ENCODE assay signal across 8 mouse cellular contexts in genomic region chr5:88929392-88930094, GRCm38 (mm10). TPM values are rescaled to one million over a fixed set of nuclear protein-coding genes. Genes with fewer than 3 reads are reported as not detected.
DNase-seq lines count a peak whose midpoint lies in the region; ATAC-seq lines count a peak whose summit lies in the region.

No protein-coding gene starts in this region.

- H3K9ac ChIP-seq in midbrain, embryonic 13.5 days (replicated peaks): 0 out of 2 replicates have a peak overlapping the region, but pooled peaks have one; percentile 3
- no peak overlapping the region for H3K9ac ChIP-seq in stomach, embryonic 15.5 days

- intact Hi-C loops in left cerebral cortex, postnatal 14 days (cut with DNase I): loop anchor here (2.0 to 10.0 kb wide), 4 partner anchors 125 to 448 kb away; no protein-coding TSS in a partner anchor

- peak; percentile 86 for ATAC-seq in midbrain, embryonic 13.5 days
- ATAC-seq in stomach, embryonic 15.5 days (ENCODE audit: insufficient read depth, low FRiP score, low read depth): peak; percentile 28; the same call in 1 of the 2 replicates

- no peaks in the 10 kb centered on the region for H3K9me3 ChIP-seq in embryonic facial prominence, embryonic 10.5 days
- no peaks in the 10 kb centered on the region for H3K9me3 ChIP-seq in midbrain, embryonic 13.5 days
- H3K9me3 ChIP-seq in stomach, embryonic 15.5 days: no peaks in the 10 kb centered on the region

- peak; percentile 72 for DNase-seq in adrenal gland, adult 2 months
- peak; percentile 50 for DNase-seq in embryonic facial prominence, embryonic 10.5 days (ENCODE audit: low spot score)
- DNase-seq in heart, adult 11 months: peak; percentile 98
- DNase-seq in kidney, adult 11 months: peak; percentile 97
- DNase-seq in left cerebral cortex, postnatal 14 days (ENCODE audit: low spot score in 2 of 2): peak; percentile 73 to 91
- no peak for DNase-seq in spleen, postnatal 4 days (ENCODE audit: low spot score in 2 of 2)

- H3K4me2 ChIP-seq in midbrain, embryonic 13.5 days (replicated peaks): peak overlapping the region; percentile 27; the same call in 1 of the 2 replicates
- H3K4me2 ChIP-seq in stomach, embryonic 15.5 days: peak overlapping the region; percentile 32; the same call in 1 of the 2 replicates

- 46% methylated on average over 18 of the region's 18 CpGs for WGBS in embryonic facial prominence, embryonic 10.5 days
- 43% methylated on average over 18 of the region's 18 CpGs for WGBS in midbrain, embryonic 13.5 days
- 54% methylated on average over 18 of the region's 18 CpGs for WGBS in stomach, embryonic 15.5 days

- no peaks in the 10 kb centered on the region for H3K27me3 ChIP-seq in embryonic facial prominence, embryonic 10.5 days (replicated peaks; ENCODE audit: low read depth, poor library complexity, severe bottlenecking)
- no peaks in the 10 kb centered on the region for H3K27me3 ChIP-seq in midbrain, embryonic 13.5 days
- no peaks in the 10 kb centered on the region for H3K27me3 ChIP-seq in stomach, embryonic 15.5 days (replicated peaks)

- peak overlapping the region; percentile 48 for H3K27ac ChIP-seq in embryonic facial prominence, embryonic 10.5 days (replicated peaks)
- H3K27ac ChIP-seq in midbrain, embryonic 13.5 days: 0 out of 2 replicates have a peak overlapping the region, but pooled peaks have one; percentile 30
- H3K27ac ChIP-seq in stomach, embryonic 15.5 days: no peak overlapping the region

- no peaks in the 10 kb centered on the region for H3K36me3 ChIP-seq in embryonic facial prominence, embryonic 10.5 days (replicated peaks)
- no peaks in the 10 kb centered on the region for H3K36me3 ChIP-seq in midbrain, embryonic 13.5 days
- H3K36me3 ChIP-seq in stomach, embryonic 15.5 days: no peaks in the 10 kb centered on the region

- H3K4me3 ChIP-seq in embryonic facial prominence, embryonic 10.5 days: no peak overlapping the region
- no peak overlapping the region for H3K4me3 ChIP-seq in midbrain, embryonic 13.5 days (replicated peaks)
- no peak overlapping the region for H3K4me3 ChIP-seq in stomach, embryonic 15.5 days (replicated peaks)

- peaks cover 30% of the 10 kb centered on the region for H3K4me1 ChIP-seq in embryonic facial prominence, embryonic 10.5 days
- peaks cover 31% of the 10 kb centered on the region for H3K4me1 ChIP-seq in midbrain, embryonic 13.5 days (replicated peaks)
- H3K4me1 ChIP-seq in stomach, embryonic 15.5 days: peaks cover 20% of the 10 kb centered on the region

RNA-seq across cellular contexts. Expression of gene Slc4a4, which starts 42.9 kb away (rescaled TPM):
- 10 to 100 TPM; 42.7 to 65.1 TPM for total RNA-seq in adrenal gland, adult 2 months (2021)
- 3.3 and 3.9 TPM in 2 replicates for polyA plus RNA-seq in adrenal gland, adult 2 months (2012; rRNA removed)
- polyA plus RNA-seq in embryonic facial prominence, embryonic 10.5 days (2016; fragmentation: Nextera tagmentation; extraction: Ambion mirVana): 1.7 TPM in 2 replicates
- 100 to 1,000 TPM; 110 to 122 TPM for total RNA-seq in left cerebral cortex, postnatal 14 days (2021)
- polyA plus RNA-seq in midbrain, embryonic 13.5 days (2015; fragmentation: Nextera tagmentation; extraction: Ambion mirVana): 1.5 and 1.9 TPM in 2 replicates
- polyA plus RNA-seq in stomach, embryonic 15.5 days (2015; fragmentation: Nextera tagmentation; extraction: Ambion mirVana): 4.3 and 4.4 TPM in 2 replicates

Comparison
In these comparisons a context has a peak if more than half of its experiments do, and no peak if none do; other contexts are left out.
1. DNase-seq: peak in adrenal gland, adult 2 months (single experiment), embryonic facial prominence, embryonic 10.5 days (single experiment), heart, adult 11 months (single experiment), kidney, adult 11 months (single experiment) and left cerebral cortex, postnatal 14 days (2 of 2); none in spleen, postnatal 4 days (0 of 2).